Mouse (Mus musculus) olfactory bulb, adult 2 months (tissue): ENCODE measurements around the gene Elk4. TPM values are rescaled to one million over a fixed set of nuclear protein-coding genes. Genes with fewer than 3 reads are reported as not detected.

ENCODE experiments used
- H3K27ac ChIP-seq: fragments of 200-500 bp; 2 replicates; pipeline ENCODE4 v1.5.1; 2012; ENCODE audit warnings: low read depth, low read length; ENCODE audit not compliant: insufficient read depth
- H3K4me1 ChIP-seq: fragments of 200-500 bp; 2 replicates; pipeline ENCODE4 v1.6.1; 2012; ENCODE audit warnings: low read length; ENCODE audit not compliant: control insufficient read depth, insufficient read depth
- H3K4me3 ChIP-seq: fragments of 200-500 bp; 2 replicates; pipeline ENCODE4 v1.5.1; 2012; ENCODE audit warnings: mild to moderate bottlenecking, low read depth, low read length, moderate library complexity; ENCODE audit not compliant: insufficient read depth
- CTCF ChIP-seq: fragments of 200-500 bp; IDR thresholded peaks from 2 replicates; pipeline ENCODE4 v1.5.1; 2012; ENCODE audit warnings: low read depth, mild to moderate bottlenecking, low read length, moderate library complexity; ENCODE audit not compliant: insufficient read depth
- POLR2A ChIP-seq: fragments of 200-500 bp; IDR thresholded peaks from 2 replicates; pipeline ENCODE4 v1.6.1; 2012; ENCODE audit warnings: mild to moderate bottlenecking, low read depth, low read length, moderate library complexity; ENCODE audit not compliant: insufficient read depth
- WGBS: fragments of 180-500 bp; shearing (Covaris S2); methylation state at CpG from one replicate; pipeline ENCODE4 v1.1.7; 2018; 5-methylcytosine and 5-hydroxymethylcytosine counted together
- polyA plus RNA-seq: library from polyadenylated mRNA; stranded (reverse); fragments of >200 nt; gene quantifications from 2 replicates; pipeline ENCODE4 v1.2.4, GENCODE M21; 2012; ENCODE audit warnings: low replicate concordance; ENCODE audit not compliant: missing spikeins, insufficient read depth, insufficient read length

The Elk4 gene
- polyA plus RNA-seq, 1 experiment: not detected

DNA sequence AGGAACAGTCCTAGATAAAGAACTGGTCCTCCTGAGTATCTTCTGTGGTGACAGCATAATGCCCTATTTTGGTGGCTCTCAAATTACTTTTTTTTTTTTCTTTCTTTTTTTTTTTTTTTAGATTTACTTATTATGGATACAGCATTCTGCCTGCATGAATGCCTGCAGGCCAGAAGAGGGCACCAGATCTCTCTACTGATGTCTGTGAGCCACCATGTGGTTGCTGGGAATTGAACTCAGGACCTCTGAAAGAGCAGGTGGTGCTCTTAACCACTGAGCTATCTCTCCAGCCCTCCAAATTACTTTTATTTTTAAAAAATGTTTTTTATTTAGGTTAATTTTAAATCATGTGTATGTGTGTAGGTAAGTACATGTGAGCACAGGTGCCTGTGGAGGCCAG is 6.9 kb upstream of the Elk4 start:
- no peaks in the 10 kb centered on the region for H3K4me1 ChIP-seq
- no peak overlapping the region for H3K27ac ChIP-seq
- no peak overlapping the region for H3K4me3 ChIP-seq
- TF ChIP-seq POLR2A (no peak), CTCF (no peak)

DNA sequence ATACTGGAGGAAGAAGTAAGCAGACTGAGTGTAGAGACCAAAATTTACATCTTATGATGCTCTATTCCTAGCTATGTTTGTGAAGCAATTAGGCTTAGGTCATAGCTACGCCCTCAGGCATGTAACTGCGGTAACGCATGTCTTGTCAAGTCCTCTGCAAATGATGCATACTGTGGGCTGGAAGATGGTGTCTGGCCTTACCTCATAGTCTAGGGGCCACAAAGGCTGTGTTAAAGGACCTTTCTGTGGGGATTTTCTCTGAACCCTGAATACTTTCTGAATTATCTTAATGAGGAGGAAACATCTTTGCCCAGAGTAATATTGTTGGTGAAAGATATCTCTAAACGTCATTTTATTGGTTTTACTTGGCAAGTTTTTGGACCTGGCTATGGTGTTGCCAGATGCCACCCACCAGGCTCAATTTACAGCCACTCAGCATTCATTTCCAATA is 5.5 kb upstream of the Elk4 start:
- Histone ChIP-seq H3K4me1 (no peaks in the 10 kb centered on the region), H3K4me3 (no peak overlapping the region), H3K27ac (no peak overlapping the region)
- 84% methylated on average over 4 of the region's 4 CpGs for WGBS
- TF ChIP-seq POLR2A: no peak
- no peak for TF ChIP-seq CTCF

DNA sequence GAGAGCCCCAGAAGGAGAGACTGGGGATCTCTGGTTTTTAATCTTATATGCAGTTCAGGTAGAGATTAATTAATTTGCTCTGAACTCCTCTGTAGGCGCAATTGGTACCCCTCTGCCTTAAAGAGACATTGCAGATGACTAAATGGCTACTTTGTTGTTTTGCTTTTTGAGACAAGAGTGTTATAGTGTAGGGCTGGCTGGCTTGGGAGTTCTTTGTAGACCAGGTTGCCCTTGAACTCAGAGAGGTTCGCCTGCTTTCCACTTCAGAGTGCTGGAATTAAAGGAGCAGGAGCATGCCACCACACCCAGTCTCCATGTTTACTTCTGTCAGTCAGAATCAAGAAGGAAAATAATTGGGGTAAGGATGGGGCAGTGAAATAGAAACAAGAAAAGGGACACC is 4.3 kb upstream of the Elk4 start:
- 68% methylated on average over 2 of the region's 2 CpGs for whole genome bisulfite sequencing

DNA sequence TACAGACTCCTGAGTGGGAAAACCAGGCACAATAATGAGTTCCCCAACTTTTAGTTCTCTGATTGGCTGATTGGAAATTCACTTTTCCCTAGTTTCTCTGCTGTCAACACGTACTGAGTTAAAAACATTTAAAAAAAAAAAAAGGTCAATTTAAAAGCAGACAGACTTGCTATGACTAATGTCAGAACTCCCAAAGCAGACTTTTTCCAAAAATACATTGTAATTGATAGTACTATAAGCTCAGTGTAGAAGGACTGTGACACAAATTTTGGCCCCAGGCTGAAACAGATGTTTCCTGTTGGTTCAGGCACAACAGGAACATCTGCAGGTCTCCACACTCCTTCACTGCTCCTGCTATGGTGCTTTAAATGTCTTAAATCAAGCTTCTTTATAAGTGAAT is 3.6 kb upstream of the Elk4 start:
- Histone ChIP-seq H3K27ac (no peak overlapping the region), H3K4me1 (no peaks in the 10 kb centered on the region), H3K4me3 (no peak overlapping the region)
- 51% methylated on average over 1 of the region's 1 CpGs for WGBS
- no peak for TF ChIP-seq POLR2A
- TF ChIP-seq CTCF: no peak

More for the DNA sequence above, 4.3 kb upstream of the Elk4 start:
- Histone ChIP-seq H3K4me1 (no peaks in the 10 kb centered on the region), H3K4me3 (no peak overlapping the region), H3K27ac (no peak overlapping the region)
- no peak for TF ChIP-seq CTCF
- TF ChIP-seq POLR2A: no peak

DNA sequence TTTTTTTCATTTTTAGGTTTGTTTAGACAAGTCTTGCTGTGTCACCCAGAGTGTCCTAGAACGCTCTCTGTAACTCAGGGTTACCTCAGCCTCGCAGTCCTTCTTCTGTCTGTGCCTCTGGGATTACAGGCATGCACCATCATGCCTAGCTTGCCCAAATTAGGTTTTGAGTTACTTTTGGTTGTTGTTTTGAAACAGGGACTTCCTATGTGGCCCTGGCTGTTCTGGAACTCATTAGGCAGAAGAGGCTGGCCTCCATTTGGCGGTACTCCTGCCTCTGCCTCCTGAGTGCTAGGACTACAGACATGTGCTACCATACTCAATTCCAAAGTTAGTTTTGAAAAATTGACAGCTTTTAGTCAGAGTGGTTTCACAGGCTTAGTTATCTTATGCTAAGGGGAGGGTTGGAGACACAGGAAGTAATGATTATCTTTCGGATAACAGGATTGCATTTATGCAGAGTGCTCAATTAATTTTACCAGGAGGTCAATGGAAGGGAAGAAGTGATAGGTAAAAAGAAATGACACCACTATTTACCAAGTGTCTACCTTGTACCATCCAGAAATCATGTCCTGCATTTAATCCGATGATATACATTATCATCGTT is 2.7 kb upstream of the Elk4 start:
- H3K4me3 ChIP-seq: no peak overlapping the region
- 86% methylated on average over 6 of the region's 6 CpGs for WGBS
- no peak overlapping the region for H3K27ac ChIP-seq
- H3K4me1 ChIP-seq: no peaks in the 10 kb centered on the region
- no peak for TF ChIP-seq POLR2A
- no peak for TF ChIP-seq CTCF

DNA sequence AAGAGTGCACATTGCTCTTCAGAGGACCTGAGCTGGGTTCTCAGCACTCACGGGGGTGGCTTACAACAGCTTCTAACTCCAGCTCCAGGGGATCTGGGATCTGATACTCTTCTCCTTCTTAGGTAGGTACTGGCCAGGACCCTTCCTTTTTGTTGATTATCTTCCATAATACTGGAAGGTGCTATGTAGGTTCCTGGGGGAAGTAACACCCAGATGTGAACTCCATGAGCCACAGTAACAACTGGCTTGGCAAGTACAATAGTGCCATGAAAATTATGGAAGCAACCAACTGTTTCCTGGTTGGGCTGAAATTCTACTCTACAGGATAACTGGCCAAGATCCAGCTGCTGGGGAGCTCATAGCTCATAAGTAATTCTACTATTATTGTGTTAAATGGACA is 1.9 kb upstream of the Elk4 start:
- H3K4me3 ChIP-seq: no peak overlapping the region
- 90% methylated on average over 1 of the region's 1 CpGs for WGBS
- no peak for TF ChIP-seq CTCF
- no peak for TF ChIP-seq POLR2A
- H3K27ac ChIP-seq: no peak overlapping the region
- no peaks in the 10 kb centered on the region for H3K4me1 ChIP-seq

DNA sequence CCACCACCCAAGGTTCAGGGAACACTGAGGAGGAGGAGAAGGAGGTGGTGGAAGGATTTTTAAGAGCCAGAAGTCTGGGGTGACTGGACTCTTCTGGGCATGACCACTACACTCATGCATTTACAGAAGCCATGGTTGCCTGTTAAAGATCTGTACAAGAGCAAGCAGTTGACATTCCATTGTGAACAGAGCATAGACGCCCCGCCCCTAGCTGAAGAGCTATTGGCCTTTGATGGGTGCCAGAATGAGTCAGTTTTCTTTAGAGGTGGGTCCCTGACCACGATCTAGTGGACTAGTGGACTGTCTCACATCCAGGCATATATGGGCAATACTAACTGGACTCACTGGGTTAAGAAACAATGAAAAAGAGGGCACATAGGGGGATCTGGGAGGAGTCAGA is 1.4 kb upstream of the Elk4 start:
- no peak for TF ChIP-seq POLR2A
- TF ChIP-seq CTCF: no peak
- H3K4me3 ChIP-seq: no peak overlapping the region
- WGBS: 80% methylated on average over 3 of the region's 3 CpGs
- no peaks in the 10 kb centered on the region for H3K4me1 ChIP-seq
- H3K27ac ChIP-seq: no peak overlapping the region

DNA sequence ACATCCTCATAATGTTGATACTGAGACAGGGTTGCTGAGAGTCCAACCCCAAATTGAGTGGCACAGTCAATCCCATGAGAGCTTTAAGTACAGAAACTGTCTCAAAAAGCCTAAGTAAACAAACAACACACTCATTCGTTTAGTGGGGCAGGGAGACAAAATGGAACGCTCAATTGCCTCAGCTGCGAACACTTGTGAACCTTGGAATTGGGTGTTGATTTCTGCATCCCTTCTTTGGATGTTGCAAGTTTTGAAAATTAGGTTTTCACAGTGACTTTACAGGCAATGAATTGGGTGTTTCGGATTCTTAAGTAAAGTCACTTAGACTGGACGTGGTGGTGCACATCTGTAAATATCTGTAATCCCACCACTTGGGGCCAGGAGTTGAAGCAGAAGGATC is 686 bp upstream of the Elk4 start:
- WGBS: 31% methylated on average over 5 of the region's 5 CpGs
- Histone ChIP-seq H3K27ac (peak overlapping the region; percentile 37; the same call in 1 of the 2 replicates), H3K4me3 (no peak overlapping the region), H3K4me1 (no peaks in the 10 kb centered on the region)
- TF ChIP-seq CTCF: no peak
- TF ChIP-seq POLR2A: no peak

DNA sequence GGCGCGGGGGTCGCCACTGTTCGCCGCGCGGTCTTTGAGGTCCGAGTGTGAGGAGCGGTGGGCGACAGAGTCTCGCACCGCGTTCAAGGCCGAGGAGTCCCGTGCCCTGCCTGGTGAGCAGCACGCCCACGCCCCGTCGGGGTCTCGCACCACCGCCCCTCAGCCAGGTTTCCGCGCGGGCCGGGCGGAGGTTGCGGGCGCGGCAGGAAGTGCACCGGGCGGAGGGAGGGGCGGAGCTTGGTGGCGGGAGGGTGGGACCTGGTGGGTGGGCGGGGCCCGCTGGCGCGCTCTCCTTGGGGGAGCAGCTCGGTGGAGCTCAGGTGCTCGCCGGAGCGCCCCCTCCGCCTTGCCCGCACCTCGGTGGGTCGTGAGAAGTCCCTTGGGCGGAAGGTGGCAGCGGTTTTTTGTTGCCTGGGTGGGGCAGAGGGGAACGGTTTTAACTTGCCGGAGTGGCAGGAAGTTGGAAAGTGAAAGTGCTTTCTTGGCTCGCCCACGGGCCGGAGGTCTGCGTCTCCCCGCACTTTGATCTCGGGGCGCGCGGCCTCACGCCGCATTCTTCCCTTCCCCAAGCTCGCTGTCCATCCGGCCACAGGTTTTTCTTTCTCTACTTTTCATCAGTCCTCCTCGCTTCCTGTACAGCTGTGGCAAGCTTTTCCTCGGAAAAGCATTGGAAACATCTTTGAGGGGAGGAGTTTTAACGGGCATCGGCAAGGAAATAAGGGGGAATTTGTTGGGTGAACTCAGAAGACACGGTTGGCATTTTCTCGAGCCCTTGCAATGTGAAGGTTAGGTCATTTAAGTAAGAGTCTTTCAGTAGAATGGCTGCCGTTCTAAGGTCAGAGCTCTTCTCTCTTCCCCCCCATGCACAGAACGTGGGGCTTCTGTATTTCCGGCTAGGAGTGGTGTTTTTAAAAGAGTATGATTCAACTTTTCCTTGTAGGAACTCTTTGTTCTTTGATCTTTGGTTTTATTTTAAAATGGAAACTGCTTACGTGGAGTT is 721 bp downstream of the Elk4 start:
- Histone ChIP-seq H3K4me3 (peak overlapping the region; percentile 91), H3K27ac (peak overlapping the region; percentile 91), H3K4me1 (no peaks in the 10 kb centered on the region)
- under 1% methylated on average over 72 of the region's 72 CpGs for WGBS
- no peak for TF ChIP-seq POLR2A
- no peak; the same call in 1 of the 2 replicates for TF ChIP-seq CTCF

DNA sequence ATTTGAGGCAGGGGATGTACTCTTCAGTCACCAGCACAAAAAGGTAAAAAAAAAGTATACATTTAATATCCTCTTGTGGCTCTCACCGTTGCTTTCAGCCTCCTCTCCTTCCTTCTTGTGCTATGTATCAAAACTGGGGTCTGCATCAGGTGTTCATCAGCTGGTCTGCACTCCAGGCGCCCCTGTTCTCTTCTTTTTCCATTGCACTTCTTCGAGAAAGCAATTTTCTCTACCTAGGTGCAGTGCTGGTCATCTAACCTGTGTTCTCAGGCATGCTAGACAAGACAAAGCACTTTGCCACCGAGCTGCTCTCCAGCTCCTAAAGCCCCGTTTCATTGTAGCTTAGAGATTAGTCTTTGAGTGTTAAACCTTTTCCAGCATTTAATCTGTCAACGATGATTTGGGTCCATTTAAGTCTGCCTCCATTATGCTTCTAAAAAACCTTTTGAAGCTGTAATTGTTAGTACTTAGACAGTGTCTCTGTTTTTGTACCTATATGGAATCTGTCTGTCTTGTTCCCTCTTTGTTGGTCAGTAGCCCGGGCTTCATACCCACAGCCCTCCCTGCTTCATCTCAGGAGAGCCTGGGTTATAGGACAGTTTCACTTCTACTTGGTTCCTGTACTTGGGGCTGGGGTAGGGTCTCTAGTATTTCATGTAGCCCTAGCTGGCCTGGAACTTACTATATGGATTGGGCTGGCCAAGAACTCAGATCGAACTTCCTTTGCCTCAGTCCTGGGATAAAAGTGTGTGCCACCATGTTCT is 1.7 kb downstream of the Elk4 start:
- Histone ChIP-seq H3K4me1 (no peaks in the 10 kb centered on the region), H3K4me3 (peak overlapping the region; percentile 26), H3K27ac (no peak overlapping the region)
- TF ChIP-seq CTCF (no peak), POLR2A (no peak)
- WGBS: 31% methylated on average over 8 of the region's 8 CpGs
